Comparison of ENCODE assay signal across 8 mouse cellular contexts in genomic region chr10:22730266-22730991, GRCm38 (mm10). TPM values are rescaled to one million over a fixed set of nuclear protein-coding genes. Genes with fewer than 3 reads are reported as not detected.
A peak's percentile ranks its signal among the peaks of the same experiment; 100 is the strongest.
DNase-seq lines count a peak whose midpoint lies in the region; ATAC-seq lines count a peak whose summit lies in the region.

No protein-coding gene starts in this region.

- ATAC-seq in heart, embryonic 12.5 days (ENCODE audit: insufficient number of reproducible peaks, low FRiP score): peak; percentile 71
- ATAC-seq in common myeloid progenitor, adult 5-6 weeks (replicated peaks; ENCODE audit: low read depth, poor library complexity, severe bottlenecking): peak; percentile 12
- peak; percentile 79 for ATAC-seq in hindbrain, embryonic 13.5 days (ENCODE audit: low FRiP score)
- 0 out of 2 replicates have a peak, but pooled peaks have one; percentile 6 for ATAC-seq in megakaryocyte progenitor cell, adult 5-6 weeks (replicated peaks; ENCODE audit: poor library complexity)

- H3K27me3 ChIP-seq in heart, embryonic 12.5 days (replicated peaks): no peaks in the 10 kb centered on the region
- H3K27me3 ChIP-seq in hindbrain, embryonic 13.5 days: no peaks in the 10 kb centered on the region

- peak overlapping the region; percentile 87 for H3K4me2 ChIP-seq in heart, embryonic 12.5 days
- H3K4me2 ChIP-seq in hindbrain, embryonic 13.5 days: peak overlapping the region; percentile 77

- WGBS in heart, embryonic 12.5 days: 2% methylated on average over 38 of the region's 39 CpGs
- under 1% methylated on average over 39 of the region's 39 CpGs for WGBS in hindbrain, embryonic 13.5 days

- H3K4me3 ChIP-seq in heart, embryonic 12.5 days: peak overlapping the region; percentile 89
- H3K4me3 ChIP-seq in hindbrain, embryonic 13.5 days: peak overlapping the region; percentile 97

- peaks cover 29% of the 10 kb centered on the region for H3K4me1 ChIP-seq in heart, embryonic 12.5 days (replicated peaks)
- H3K4me1 ChIP-seq in hindbrain, embryonic 13.5 days (replicated peaks): peaks cover 40% of the 10 kb centered on the region

- H3K27ac ChIP-seq in heart, embryonic 12.5 days (ENCODE audit: poor library complexity, severe bottlenecking): peak overlapping the region; percentile 62
- H3K27ac ChIP-seq in hindbrain, embryonic 13.5 days: peak overlapping the region; percentile 98

- H3K36me3 ChIP-seq in heart, embryonic 12.5 days: no peaks in the 10 kb centered on the region
- H3K36me3 ChIP-seq in hindbrain, embryonic 13.5 days: no peaks in the 10 kb centered on the region

- H3K9ac ChIP-seq in heart, embryonic 12.5 days: peak overlapping the region; percentile 88
- H3K9ac ChIP-seq in hindbrain, embryonic 13.5 days: peak overlapping the region; percentile 98

- H3K9me3 ChIP-seq in heart, embryonic 12.5 days (replicated peaks): no peaks in the 10 kb centered on the region
- H3K9me3 ChIP-seq in hindbrain, embryonic 13.5 days: no peaks in the 10 kb centered on the region

- no peak for DNase-seq in heart, adult 11 months
- DNase-seq in A20 (ENCODE audit: low read depth, low spot score): peak; percentile 73
- peak; percentile 57 for DNase-seq in thymus, postnatal 4 days
- no peak for DNase-seq in adrenal gland, adult 2 months

RNA-seq across cellular contexts. Expression of gene Tbpl1, which starts 1.3 kb away (rescaled TPM):
- 50.7 and 56.0 TPM in 2 replicates for polyA plus RNA-seq in heart, embryonic 12.5 days (2016; fragmentation: Nextera tagmentation; extraction: Ambion mirVana)
- total RNA-seq in common myeloid progenitor, adult 5-6 weeks (2017): 29.1 and 31.2 TPM in 2 replicates
- 115 and 117 TPM in 2 replicates for polyA plus RNA-seq in hindbrain, embryonic 13.5 days (2015; fragmentation: Nextera tagmentation; extraction: Ambion mirVana)
- 26.1 and 33.0 TPM in 2 replicates for total RNA-seq in megakaryocyte progenitor cell, adult 5-6 weeks (2015)
- total RNA-seq in megakaryocyte progenitor cell, adult 5-6 weeks (2017): 18.3 and 28.9 TPM in 2 replicates
- total RNA-seq in adrenal gland, adult 2 months (2021): 10 to 100 TPM; 24.9 to 37.9 TPM
- polyA plus RNA-seq in adrenal gland, adult 2 months (2012; rRNA removed): 34.3 and 36.3 TPM in 2 replicates

Comparison
In these comparisons a context has a peak if more than half of its experiments do, and no peak if none do; other contexts are left out.
1. ATAC-seq: peak in every context shown above with its lines; median percentile 79 in hindbrain, embryonic 13.5 days; 71 in heart, embryonic 12.5 days; 12 in common myeloid progenitor, adult 5-6 weeks; 6 in megakaryocyte progenitor cell, adult 5-6 weeks.
2. DNase-seq: peak in A20 (single experiment) and thymus, postnatal 4 days (single experiment); none in heart, adult 11 months (single experiment) and adrenal gland, adult 2 months (single experiment).